In genomic region chr8:47917060-47918035, GRCm38 (mm10) we compare ENCODE assay signal across 12 mouse cellular contexts.
DNase-seq lines count a peak whose midpoint lies in the region; ATAC-seq and TF ChIP-seq lines count a peak whose summit lies in the region.
"Had no signal": no experiment of that assay in that cellular context is flagged by ENCODE, and none has a peak within 500 bp of the region (broad histone marks: within the 10 kb centered on the region; RNA-seq: fewer than 3 reads in every experiment).

No protein-coding gene starts in this region.

- POLR2A ChIA-PET in Patski (lab: Charles Lee), result no interaction called here

- peak; percentile 7 for DNase-seq in heart, postnatal 4 days
- DNase-seq in heart, postnatal 36 days, result no peak
- peak; percentile 88 for DNase-seq in 3T3-L1 (ENCODE audit: low read depth, low spot score)
- DNase-seq in Patski (ENCODE audit: low read depth, low spot score), result no peak
- DNase-seq in hindbrain, embryonic 11.5 days (ENCODE audit: low spot score), result no peak
- DNase-seq in layer of hippocampus, adult 11-12 months (ENCODE audit: low spot score), result no peak
- DNase-seq: cerebellum, adult 9-11 months; gastrocnemius, postnatal 25 days; heart, postnatal 14 days; kidney, adult 11 months had no signal

- H3K4me1 ChIP-seq in hindbrain, embryonic 11.5 days (replicated peaks; ENCODE audit: control insufficient read depth, insufficient read depth, low read length), result no peaks in the 10 kb centered on the region
- H3K4me1 ChIP-seq in midbrain, embryonic 13.5 days (replicated peaks), result no peaks in the 10 kb centered on the region

- in situ Hi-C loops in Patski (cut with MboI; ENCODE audit: low pct_unique_long_range_greater_than_20kb), result no loop called here

- H3K4me2 ChIP-seq in hindbrain, embryonic 11.5 days (replicated peaks; ENCODE audit: low read depth, low read length), result no peak overlapping the region
- no peak overlapping the region for H3K4me2 ChIP-seq in midbrain, embryonic 13.5 days (replicated peaks)

- H3K4me3 ChIP-seq in hindbrain, embryonic 11.5 days (ENCODE audit: low read depth, low read length), result no peak overlapping the region
- H3K4me3 ChIP-seq in midbrain, embryonic 13.5 days (replicated peaks), result no peak overlapping the region

- ATAC-seq in Patski, result peak; percentile 61
- ATAC-seq in megakaryocyte, adult 5-6 weeks (ENCODE audit: poor library complexity, severe bottlenecking), result peak; percentile 87
- no peak for ATAC-seq in hindbrain, embryonic 11.5 days (ENCODE audit: low FRiP score)
- no peak for ATAC-seq in midbrain, embryonic 13.5 days

- no peaks in the 10 kb centered on the region for H3K36me3 ChIP-seq in hindbrain, embryonic 11.5 days (ENCODE audit: control insufficient read depth, insufficient read depth, low read length)
- peaks cover 12% of the 10 kb centered on the region for H3K36me3 ChIP-seq in midbrain, embryonic 13.5 days

- H3K9me3 ChIP-seq in hindbrain, embryonic 11.5 days (ENCODE audit: control insufficient read depth, low read length), result no peaks in the 10 kb centered on the region
- no peaks in the 10 kb centered on the region for H3K9me3 ChIP-seq in midbrain, embryonic 13.5 days

- no peak overlapping the region for H3K27ac ChIP-seq in hindbrain, embryonic 11.5 days (ENCODE audit: low read depth, low read length)
- H3K27ac ChIP-seq in midbrain, embryonic 13.5 days, result no peak overlapping the region

- CTCF ChIA-PET in Patski (lab: Charles Lee), result interaction anchor here (1.0 to 1.9 kb wide), 2 partner anchors 10 to 45 kb away, joined by 4 to 5 read pairs; no protein-coding TSS in a partner anchor

- no peak for TF ChIP-seq CTCF in Patski (IDR thresholded peaks at IDR 0.05)

- no peaks in the 10 kb centered on the region for H3K27me3 ChIP-seq in Patski
- no peaks in the 10 kb centered on the region for H3K27me3 ChIP-seq in hindbrain, embryonic 11.5 days (ENCODE audit: control insufficient read depth, insufficient read depth, low read length)
- no peaks in the 10 kb centered on the region for H3K27me3 ChIP-seq in midbrain, embryonic 13.5 days

- H3K9ac ChIP-seq in hindbrain, embryonic 11.5 days (ENCODE audit: low read depth, low read length), result no peak overlapping the region
- no peak overlapping the region for H3K9ac ChIP-seq in midbrain, embryonic 13.5 days (replicated peaks)

- intact Hi-C loops in heart, postnatal 36 days (cut with DNase I), result loop anchor here (1.0 kb wide), 1 partner anchor 11 kb away; no protein-coding TSS in a partner anchor

- WGBS in hindbrain, embryonic 11.5 days, result 83% methylated on average over 19 of the region's 19 CpGs
- WGBS in midbrain, embryonic 13.5 days, result 89% methylated on average over 19 of the region's 19 CpGs

Comparison
In these comparisons a context has a peak if more than half of its experiments do, and no peak if none do; other contexts are left out.
1. DNase-seq: peak in heart, postnatal 4 days (single experiment) and 3T3-L1 (single experiment); none in heart, postnatal 36 days (0 of 2), Patski (single experiment), hindbrain, embryonic 11.5 days (single experiment) and layer of hippocampus, adult 11-12 months (single experiment).
2. ATAC-seq: peak in Patski (single experiment) and megakaryocyte, adult 5-6 weeks (single experiment); none in hindbrain, embryonic 11.5 days (single experiment) and midbrain, embryonic 13.5 days (single experiment).